Mouse (Mus musculus) liver, embryonic 16.5 days (tissue): ENCODE measurements around the gene Nthl1. TPM values are rescaled to one million over a fixed set of nuclear protein-coding genes. Genes with fewer than 3 reads are reported as not detected.

ENCODE experiments used
- ATAC-seq: fragments of 200-750 bp; cut with Nextera tagmentation; 2 replicates; pipeline ENCODE4 v1.8.0; 2017; ENCODE audit warnings: low read depth, mild to moderate bottlenecking, moderate number of reproducible peaks, moderate library complexity
- H3K27ac ChIP-seq: fragments of 300-500 bp; sonication (generic); 2 replicates; pipeline ENCODE4 v1.5.1; 2014; ENCODE audit warnings: mild to moderate bottlenecking, low read length
- H3K27me3 ChIP-seq: fragments of 300-500 bp; sonication (generic); 2 replicates; pipeline ENCODE4 v1.6.1; 2014; ENCODE audit warnings: low read depth, low read length, mixed read lengths; ENCODE audit not compliant: control insufficient read depth, insufficient read depth
- H3K36me3 ChIP-seq: fragments of 300-500 bp; sonication (generic); 2 replicates; pipeline ENCODE4 v1.6.1; 2014; ENCODE audit warnings: mild to moderate bottlenecking; ENCODE audit not compliant: control insufficient read depth, insufficient read depth
- H3K4me1 ChIP-seq: fragments of 300-500 bp; sonication (generic); 2 replicates; pipeline ENCODE4 v1.6.1; 2014; ENCODE audit warnings: low read depth, low read length, mixed read lengths; ENCODE audit not compliant: control insufficient read depth
- H3K4me2 ChIP-seq: fragments of 300-500 bp; sonication (generic); 2 replicates; pipeline ENCODE4 v1.6.1; 2014; ENCODE audit warnings: low read depth, low read length, mixed read lengths
- H3K4me3 ChIP-seq: fragments of 300-500 bp; sonication (generic); 2 replicates; pipeline ENCODE4 v1.5.1; 2014; ENCODE audit warnings: low read depth, mild to moderate bottlenecking, low read length
- H3K9ac ChIP-seq: fragments of 300-500 bp; sonication (generic); 2 replicates; pipeline ENCODE4 v1.6.1; 2014; ENCODE audit warnings: low read depth, low read length
- H3K9me3 ChIP-seq: fragments of 300-500 bp; sonication (generic); replicated peaks from 2 replicates; pipeline ENCODE4 v1.6.1; 2016; ENCODE audit warnings: low read length; ENCODE audit not compliant: control insufficient read depth
- WGBS: fragments of 180-500 bp; shearing (Covaris S2); extraction: QIAGEN DNeasy Blood & Tissue Kit; methylation state at CpG from one replicate; pipeline ENCODE4 v1.1.7; 2014; ENCODE audit not compliant: insufficient replicate concordance; 5-methylcytosine and 5-hydroxymethylcytosine counted together
- polyA plus RNA-seq: library from polyadenylated mRNA; unstranded; fragments of >200 nt; fragmentation: Nextera tagmentation; extraction: Ambion mirVana; gene quantifications from 2 replicates; pipeline ENCODE4 v1.2.1, GENCODE M21; 2015

The Nthl1 gene
- polyA plus RNA-seq, 1 experiment from 2014 or later: 5.9 TPM

GRCm38 (mm10) chr17:24670246-24670844 is 37.9 kb downstream of the Nthl1 start:
- H3K4me1 ChIP-seq: peaks cover 27% of the 10 kb centered on the region
- H3K27me3 ChIP-seq: no peaks in the 10 kb centered on the region
- peak overlapping the region; percentile 65 for H3K4me2 ChIP-seq
- H3K9me3 ChIP-seq: no peaks in the 10 kb centered on the region
- H3K27ac ChIP-seq: peak overlapping the region; percentile 86
- peak overlapping the region; percentile 88 for H3K9ac ChIP-seq
- ATAC-seq: no peak
- WGBS: 5% methylated on average over 8 of the region's 8 CpGs
- H3K4me3 ChIP-seq: peak overlapping the region; percentile 87
- H3K36me3 ChIP-seq: no peaks in the 10 kb centered on the region

- Histone ChIP-seq H3K27ac (no peak overlapping the region; the same call in 1 of the 2 replicates), H3K4me1 (peaks cover 27% of the 10 kb centered on the region), H3K9me3 (no peaks in the 10 kb centered on the region), H3K36me3 (no peaks in the 10 kb centered on the region), H3K27me3 (no peaks in the 10 kb centered on the region), H3K9ac (peak overlapping the region; percentile 31; the same call in 1 of the 2 replicates), H3K4me2 (peak overlapping the region; percentile 65), H3K4me3 (no peak overlapping the region)
- WGBS: 53% methylated on average over 5 of the region's 5 CpGs
- ATAC-seq: no peak
These were observed 38.9 kb downstream of the Nthl1 start for GRCm38 (mm10) chr17:24671346-24671745.

DNA sequence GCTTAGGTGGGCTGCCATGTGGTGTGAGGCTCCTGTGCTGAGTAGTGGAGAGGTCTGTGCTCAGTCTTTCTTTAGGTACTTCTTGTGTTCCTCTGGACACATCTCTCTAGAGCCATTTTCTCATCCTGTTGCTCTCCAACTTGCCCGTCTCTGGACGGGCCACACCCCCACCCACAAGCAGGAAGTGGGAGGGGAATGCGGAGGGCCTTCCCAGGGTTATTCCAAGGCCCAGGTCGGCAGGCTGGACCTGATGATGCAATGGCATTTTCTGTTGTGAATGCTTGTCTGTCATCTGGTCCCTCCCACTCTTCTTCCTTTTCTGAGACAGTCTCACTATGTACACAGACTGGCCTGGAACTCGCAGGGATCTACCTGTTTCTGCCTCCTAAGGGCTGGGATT is 39.7 kb downstream of the Nthl1 start:
- H3K27me3 ChIP-seq: no peaks in the 10 kb centered on the region
- H3K4me1 ChIP-seq: peaks cover 27% of the 10 kb centered on the region
- 13% methylated on average over 5 of the region's 5 CpGs for WGBS
- ATAC-seq: peak; percentile 49
- no peaks in the 10 kb centered on the region for H3K36me3 ChIP-seq
- H3K4me2 ChIP-seq: peak overlapping the region; percentile 41
- peak overlapping the region; percentile 2; the same call in 1 of the 2 replicates for H3K27ac ChIP-seq
- peak overlapping the region; percentile 31 for H3K9ac ChIP-seq
- H3K4me3 ChIP-seq: no peak overlapping the region
- H3K9me3 ChIP-seq: no peaks in the 10 kb centered on the region

- Histone ChIP-seq H3K27me3 (no peaks in the 10 kb centered on the region), H3K27ac (no peak overlapping the region), H3K9me3 (no peaks in the 10 kb centered on the region), H3K4me1 (peaks cover 24% of the 10 kb centered on the region), H3K9ac (no peak overlapping the region), H3K36me3 (peaks cover 11% of the 10 kb centered on the region), H3K4me3 (no peak overlapping the region), H3K4me2 (no peak overlapping the region)
- 53% methylated on average over 7 of the region's 7 CpGs for WGBS
- no peak for ATAC-seq
These were observed 41.8 kb downstream of the Nthl1 start for GRCm38 (mm10) chr17:24674277-24674676.

DNA sequence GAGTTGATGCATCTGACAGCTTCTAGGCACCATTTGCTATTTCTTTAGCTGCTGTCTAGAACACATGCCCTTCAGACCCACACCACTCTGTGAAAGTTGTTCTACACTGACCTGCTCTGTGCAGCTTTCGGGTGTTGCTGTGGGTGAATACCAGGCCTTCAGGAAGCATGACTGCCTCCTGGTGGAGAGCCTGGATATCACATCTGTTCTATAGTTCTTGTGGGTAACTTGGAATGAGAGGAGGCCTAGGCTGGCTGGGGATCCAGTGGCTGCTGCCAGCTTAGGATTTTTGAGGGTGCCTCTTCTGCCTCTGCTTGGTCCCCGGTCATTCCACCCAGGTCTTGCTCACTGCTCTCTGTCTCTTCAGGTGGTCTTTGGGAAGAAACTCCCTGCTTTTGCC is 43.7 kb downstream of the Nthl1 start:
- 63% methylated on average over 2 of the region's 2 CpGs for WGBS
- no peak overlapping the region for H3K4me3 ChIP-seq
- H3K27ac ChIP-seq: no peak overlapping the region
- H3K36me3 ChIP-seq: peaks cover 20% of the 10 kb centered on the region
- no peak for ATAC-seq
- no peak overlapping the region for H3K4me2 ChIP-seq
- no peak overlapping the region for H3K9ac ChIP-seq
- no peaks in the 10 kb centered on the region for H3K9me3 ChIP-seq
- peaks cover 16% of the 10 kb centered on the region for H3K4me1 ChIP-seq
- H3K27me3 ChIP-seq: no peaks in the 10 kb centered on the region

GRCm38 (mm10) chr17:24676877-24677276 is 44.4 kb downstream of the Nthl1 start:
- Histone ChIP-seq H3K4me3 (no peak overlapping the region), H3K9me3 (no peaks in the 10 kb centered on the region), H3K9ac (no peak overlapping the region), H3K36me3 (peaks cover 20% of the 10 kb centered on the region), H3K27ac (no peak overlapping the region), H3K4me1 (peaks cover 9% of the 10 kb centered on the region), H3K27me3 (no peaks in the 10 kb centered on the region), H3K4me2 (no peak overlapping the region)
- ATAC-seq: no peak
- WGBS: 81% methylated on average over 5 of the region's 5 CpGs

- Histone ChIP-seq H3K4me3 (no peak overlapping the region), H3K27me3 (no peaks in the 10 kb centered on the region), H3K9me3 (no peaks in the 10 kb centered on the region), H3K4me2 (no peak overlapping the region), H3K27ac (no peak overlapping the region), H3K36me3 (peaks cover 20% of the 10 kb centered on the region), H3K9ac (no peak overlapping the region), H3K4me1 (peaks cover 4% of the 10 kb centered on the region; the same call in 1 of the 2 replicates)
- no peak for ATAC-seq
- 81% methylated on average over 24 of the region's 24 CpGs for WGBS
These were observed 45.1 kb downstream of the Nthl1 start for GRCm38 (mm10) chr17:24677500-24678080.

- Histone ChIP-seq H3K27me3 (peaks cover 45% of the 10 kb centered on the region), H3K4me3 (peak overlapping the region; percentile 20), H3K9me3 (no peaks in the 10 kb centered on the region), H3K36me3 (no peaks in the 10 kb centered on the region), H3K9ac (no peak overlapping the region), H3K27ac (no peak overlapping the region), H3K4me2 (peak overlapping the region; percentile 50), H3K4me1 (peaks cover 19% of the 10 kb centered on the region)
- peak; percentile 50; the same call in 1 of the 2 replicates for ATAC-seq
- WGBS: 32% methylated on average over 16 of the region's 16 CpGs
These were observed 54.0 kb downstream of the Nthl1 start for GRCm38 (mm10) chr17:24686514-24686913.

GRCm38 (mm10) chr17:24687146-24687595 is 54.7 kb downstream of the Nthl1 start:
- Histone ChIP-seq H3K4me3 (peak overlapping the region; percentile 59), H3K36me3 (no peaks in the 10 kb centered on the region; the same call in 1 of the 2 replicates), H3K27me3 (peaks cover 48% of the 10 kb centered on the region), H3K4me2 (peak overlapping the region; percentile 78), H3K9me3 (no peaks in the 10 kb centered on the region), H3K9ac (peak overlapping the region; percentile 44; the same call in 1 of the 2 replicates), H3K27ac (no peak overlapping the region), H3K4me1 (peaks cover 19% of the 10 kb centered on the region)
- WGBS: under 1% methylated on average over 24 of the region's 25 CpGs
- peak; percentile 74 for ATAC-seq
